Mouse (Mus musculus): ENCODE results near the gene Lrch1.

Gene Lrch1

GRCm38 (mm10) chr14:74946751-74947375 lies 813 bp downstream of the Lrch1 start:
- peak; percentile 55 for DNase-seq (ENCODE audit: low spot score)

- DNase-seq (ENCODE audit: low spot score): no peak
Observed at GRCm38 (mm10) chr14:74946321-74946750, 1.3 kb downstream of the Lrch1 start.

GRCm38 (mm10) chr14:74945266-74946215 lies 2.1 kb downstream of the Lrch1 start:
- DNase-seq (ENCODE audit: low spot score): no peak

DNA sequence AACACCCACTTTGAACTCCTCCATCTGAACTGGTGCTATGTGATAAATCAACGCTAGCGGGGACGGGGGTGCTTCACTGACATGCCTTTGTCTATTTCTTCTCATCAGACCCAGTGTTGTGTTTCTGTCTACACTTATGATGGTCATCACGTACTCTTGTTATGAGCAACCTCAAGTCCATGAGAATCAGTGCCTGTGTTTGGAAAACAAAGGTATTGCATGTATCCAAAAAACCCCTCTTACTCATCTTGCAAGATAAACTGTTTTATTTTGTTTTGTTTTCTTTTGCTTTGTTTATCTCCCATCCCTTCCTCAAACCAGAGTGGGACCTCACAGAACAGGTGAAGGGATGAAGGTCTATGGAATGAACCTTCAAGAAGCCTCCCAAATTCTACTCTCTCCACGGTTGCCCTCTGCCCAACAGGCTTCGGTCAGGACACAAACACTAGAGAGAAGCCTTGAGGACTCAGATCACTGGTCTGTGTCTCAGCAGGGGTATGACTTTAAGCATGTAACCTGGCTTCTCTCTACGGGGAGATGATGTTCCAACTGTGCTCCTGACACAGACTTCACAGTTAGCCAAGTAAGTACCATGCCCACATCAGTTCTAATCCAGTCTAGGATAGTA lies 3.4 kb downstream of the Lrch1 start:
- DNase-seq (ENCODE audit: low spot score): no peak

GRCm38 (mm10) chr14:74943581-74944117 lies 4.0 kb downstream of the Lrch1 start:
- DNase-seq (ENCODE audit: low spot score): no peak

- DNase-seq (ENCODE audit: low spot score): no peak
Observed at GRCm38 (mm10) chr14:74943024-74943423, 4.7 kb downstream of the Lrch1 start.

DNA sequence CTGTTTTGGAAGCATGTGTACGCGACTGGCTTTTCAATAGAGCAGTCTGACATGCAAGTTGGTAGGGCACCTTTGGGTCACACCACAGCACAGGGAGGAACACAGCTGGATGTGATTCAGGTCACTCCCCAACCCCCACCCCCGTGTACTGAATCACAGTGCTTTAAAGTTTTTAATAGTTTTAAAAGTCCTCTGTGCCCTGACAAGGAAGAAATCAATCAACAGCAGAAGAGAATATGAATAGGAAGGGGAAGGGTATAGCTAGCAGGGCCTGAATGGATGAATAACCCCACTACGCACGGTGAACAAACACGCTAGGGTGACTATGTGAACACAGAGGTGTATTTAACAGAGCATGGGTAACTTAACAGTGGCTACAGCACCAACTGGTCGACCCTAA lies 6.1 kb downstream of the Lrch1 start:
- DNase-seq (ENCODE audit: low spot score): no peak

DNA sequence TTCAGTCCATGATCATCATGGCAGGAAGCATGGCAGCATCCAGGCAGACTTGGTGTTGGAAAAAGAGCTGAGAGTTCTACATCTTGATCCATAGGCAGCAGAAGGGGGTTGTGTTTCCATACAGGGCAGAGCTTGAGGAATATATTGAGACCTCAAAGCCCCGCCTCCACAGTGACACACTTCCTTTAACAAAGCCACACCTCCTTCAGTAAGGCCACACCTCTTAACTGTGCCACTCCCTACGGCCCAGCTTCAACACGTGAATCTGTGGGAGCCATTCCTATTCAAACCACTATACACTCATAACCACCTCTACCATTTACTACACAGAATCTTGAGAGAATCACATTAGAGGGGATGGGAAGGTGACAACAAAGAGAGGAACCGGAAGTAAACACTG lies 6.9 kb downstream of the Lrch1 start:
- DNase-seq (ENCODE audit: low spot score): no peak

DNA sequence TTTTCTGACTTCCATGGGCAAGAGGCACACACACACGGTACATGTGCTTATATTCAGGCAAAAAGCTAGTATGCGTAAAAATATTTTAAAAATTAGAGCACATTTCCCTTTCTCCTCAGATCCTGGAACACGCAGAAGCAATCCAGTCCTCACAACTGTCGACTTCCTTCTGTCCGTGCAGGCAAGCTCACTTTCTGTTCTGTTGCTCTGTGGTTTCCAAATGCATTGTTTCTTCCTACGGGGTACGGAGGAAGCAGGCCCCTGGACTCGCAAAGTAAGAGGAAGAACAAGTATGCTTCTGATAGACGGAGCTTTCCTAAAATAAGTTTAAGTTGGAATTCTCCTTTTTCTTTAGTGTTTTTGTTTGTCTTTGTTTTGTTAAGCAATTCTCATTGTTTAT lies 8.3 kb downstream of the Lrch1 start:
- DNase-seq (ENCODE audit: low spot score): no peak

GRCm38 (mm10) chr14:74938896-74939295 lies 8.8 kb downstream of the Lrch1 start:
- no peak for DNase-seq (ENCODE audit: low spot score)

GRCm38 (mm10) chr14:74936557-74937261 lies 11.0 kb downstream of the Lrch1 start:
- no peak for DNase-seq (ENCODE audit: low spot score)

DNA sequence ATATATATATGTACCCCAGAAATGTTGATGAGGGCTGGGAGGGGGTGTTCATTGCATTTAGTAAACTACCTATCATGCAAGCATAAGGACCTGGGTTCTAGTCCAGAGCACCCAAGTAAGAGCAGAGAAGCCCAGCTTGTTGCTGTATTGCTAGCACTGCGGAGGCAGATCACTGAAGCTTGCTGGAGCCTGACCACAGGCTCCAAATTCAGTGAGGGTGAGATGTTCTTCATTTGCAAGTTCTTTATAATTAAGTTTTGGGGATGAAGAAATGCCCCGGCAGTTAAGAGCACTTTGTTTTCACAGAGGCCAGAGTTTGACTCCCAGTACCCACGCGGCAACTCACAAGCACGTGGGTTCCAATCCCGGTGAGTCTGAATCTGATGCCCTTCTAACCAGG lies 12.6 kb downstream of the Lrch1 start:
- no peak for DNase-seq (ENCODE audit: low spot score)

- no peak for DNase-seq (ENCODE audit: low spot score)
Observed at GRCm38 (mm10) chr14:74933960-74934710, 13.5 kb downstream of the Lrch1 start.

DNA sequence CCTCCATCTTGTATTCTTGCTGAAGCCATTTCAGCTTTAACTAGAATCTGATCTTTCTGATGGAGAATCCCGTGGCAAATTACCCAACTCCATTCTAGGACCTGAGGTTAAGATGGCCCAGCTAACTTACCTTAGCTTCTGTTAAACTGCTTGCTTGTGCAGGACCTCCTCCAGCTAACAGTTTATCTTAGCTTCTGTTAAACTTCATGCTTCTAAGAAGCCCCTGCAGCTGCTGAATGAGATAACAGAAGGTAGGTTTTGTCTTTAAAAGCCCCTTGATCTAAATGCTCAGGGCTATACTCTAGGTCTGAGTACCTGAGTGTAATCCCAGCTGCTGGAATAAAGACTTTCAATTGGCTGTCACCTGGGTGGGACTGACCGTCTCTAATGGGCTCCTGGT lies 17.9 kb downstream of the Lrch1 start:
- no peak for DNase-seq (ENCODE audit: low spot score)

- no peak for DNase-seq (ENCODE audit: low spot score)
Observed at GRCm38 (mm10) chr14:74928809-74929432, 18.8 kb downstream of the Lrch1 start.

DNA sequence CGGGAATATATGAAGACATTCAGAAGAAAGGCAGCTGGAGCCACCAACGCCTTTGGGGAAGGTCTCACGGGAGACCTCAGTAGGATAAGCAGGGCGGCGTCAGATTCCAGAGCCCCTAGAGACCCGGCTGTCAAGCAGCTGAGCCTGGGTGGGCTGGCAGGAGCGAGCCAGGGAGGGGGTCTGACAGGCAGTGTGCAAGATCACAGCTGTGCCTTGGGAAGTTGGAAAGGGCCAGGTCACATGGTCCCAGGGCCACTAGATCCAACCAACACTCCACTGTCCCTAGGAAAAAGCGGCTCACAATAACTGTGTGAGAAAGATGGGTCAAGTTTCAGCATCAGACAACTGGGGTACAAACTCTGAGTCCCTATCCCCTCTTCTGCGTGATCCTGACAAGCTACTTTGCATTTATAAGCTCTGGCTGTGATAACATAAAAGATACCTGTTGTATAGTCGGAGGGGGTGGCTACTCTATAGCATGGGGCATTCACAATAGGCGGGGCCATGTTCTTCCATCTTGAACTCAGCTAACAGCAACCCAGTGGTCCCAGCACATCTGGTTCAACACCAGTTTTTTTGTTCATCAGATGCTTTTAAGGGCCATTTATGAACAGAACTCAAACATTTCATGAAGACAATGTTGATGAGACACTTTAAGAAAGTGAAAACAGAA lies 20.6 kb downstream of the Lrch1 start:
- no peak for DNase-seq (ENCODE audit: low spot score)

- DNase-seq (ENCODE audit: low spot score): no peak
Observed at GRCm38 (mm10) chr14:74925951-74926517, 21.6 kb downstream of the Lrch1 start.

- no peak for DNase-seq (ENCODE audit: low spot score)
Observed at GRCm38 (mm10) chr14:74924521-74924920, 23.2 kb downstream of the Lrch1 start.

GRCm38 (mm10) chr14:74924031-74924430 lies 23.6 kb downstream of the Lrch1 start:
- DNase-seq (ENCODE audit: low spot score): no peak

All from layer of hippocampus, adult 9-10 months (tissue).